In the genomic region with DNA sequence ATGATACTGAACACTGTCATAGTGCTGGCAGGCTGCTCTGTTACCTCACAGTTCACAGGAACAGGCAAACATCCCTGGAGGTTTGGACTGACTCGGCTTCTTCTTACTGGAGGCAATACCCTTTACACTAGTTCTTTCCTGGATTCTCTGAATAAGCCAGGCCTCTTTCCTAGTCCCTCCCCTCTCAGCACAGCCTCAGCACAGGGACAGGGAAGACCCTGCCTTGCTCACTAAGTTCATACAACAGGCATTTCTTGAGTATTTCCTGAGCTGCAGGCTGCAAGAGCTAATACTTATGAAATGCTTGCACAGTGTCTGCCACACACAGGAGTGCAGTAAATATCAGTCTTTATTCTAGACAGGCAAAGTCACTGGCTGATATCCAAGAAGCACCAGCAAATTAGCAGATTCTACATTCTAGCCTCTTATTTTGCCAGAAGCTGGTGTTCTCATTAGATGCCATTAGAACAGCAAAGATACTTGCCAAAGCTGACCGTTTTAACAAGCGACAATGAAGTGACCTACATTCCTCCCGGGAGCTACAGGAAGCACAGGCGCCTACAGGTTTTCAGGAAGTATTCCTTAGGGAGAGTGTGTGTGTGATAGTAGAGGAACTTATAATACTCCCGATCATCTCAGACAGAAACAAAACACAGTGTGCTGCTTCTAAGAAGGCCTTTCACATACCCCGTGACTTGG, we compare ENCODE assay signal across 8 mouse cellular contexts.
DNase-seq lines count a peak whose midpoint lies in the region; ATAC-seq lines count a peak whose summit lies in the region.
"Had no signal": no experiment of that assay in that cellular context is flagged by ENCODE, and none has a peak within 500 bp of the region (broad histone marks: within the 10 kb centered on the region; RNA-seq: fewer than 3 reads in every experiment).

No protein-coding gene starts in this region.

- DNase-seq in NIH3T3 (ENCODE audit: low read depth) = peak; percentile 36
- peak; percentile 75 for DNase-seq in cerebellum, adult 9-10 months
- DNase-seq in layer of hippocampus, postnatal 10 days (ENCODE audit: low spot score in 2 of 2) = peak; percentile 17 to 30
- no peak for DNase-seq in liver
- DNase-seq in gastrocnemius, postnatal 14 days = no peak
- DNase-seq: lung, adult 2 months had no signal

- no peak overlapping the region for H3K4me3 ChIP-seq in intestine, embryonic 16.5 days (ENCODE audit: low read length)
- H3K4me3 ChIP-seq in intestine, embryonic 15.5 days (replicated peaks) = no peak overlapping the region

- no peak for ATAC-seq in intestine, embryonic 16.5 days
- no peak for ATAC-seq in intestine, embryonic 15.5 days

- intact Hi-C loops in gastrocnemius, postnatal 14 days (cut with DNase I; ENCODE audit: low total_unique reads) = no loop called here

- 0 out of 2 replicates have a peak overlapping the region, but pooled peaks have one; percentile 3 for H3K27ac ChIP-seq in intestine, embryonic 16.5 days (ENCODE audit: low read length)
- no peak overlapping the region for H3K27ac ChIP-seq in intestine, embryonic 15.5 days

- H3K36me3 ChIP-seq in intestine, embryonic 16.5 days (ENCODE audit: control insufficient read depth, insufficient read depth, low read length) = no peaks in the 10 kb centered on the region
- H3K36me3 ChIP-seq in intestine, embryonic 15.5 days = no peaks in the 10 kb centered on the region

- 47% methylated on average over 7 of the region's 7 CpGs for WGBS in intestine, embryonic 16.5 days
- WGBS in intestine, embryonic 15.5 days = 51% methylated on average over 7 of the region's 7 CpGs

- no peak overlapping the region for H3K4me2 ChIP-seq in intestine, embryonic 16.5 days (ENCODE audit: low read depth, low read length)
- H3K4me2 ChIP-seq in intestine, embryonic 15.5 days (replicated peaks) = no peak overlapping the region

- 0 out of 2 replicates have a peak, but pooled peaks cover 10% of the 10 kb centered on the region for H3K4me1 ChIP-seq in intestine, embryonic 16.5 days (ENCODE audit: control insufficient read depth, insufficient read depth, low read length)
- H3K4me1 ChIP-seq in intestine, embryonic 15.5 days (replicated peaks) = peaks cover 2% of the 10 kb centered on the region; the same call in 1 of the 2 replicates

- H3K9ac ChIP-seq in intestine, embryonic 16.5 days (ENCODE audit: low read depth, low read length) = no peak overlapping the region
- H3K9ac ChIP-seq in intestine, embryonic 15.5 days = no peak overlapping the region

- H3K9me3 ChIP-seq in intestine, embryonic 16.5 days (ENCODE audit: control insufficient read depth, low read length) = no peaks in the 10 kb centered on the region
- H3K9me3 ChIP-seq in intestine, embryonic 15.5 days = no peaks in the 10 kb centered on the region

- no peaks in the 10 kb centered on the region for H3K27me3 ChIP-seq in intestine, embryonic 16.5 days (replicated peaks; ENCODE audit: control insufficient read depth, insufficient read depth, low read length)
- H3K27me3 ChIP-seq in intestine, embryonic 15.5 days (replicated peaks) = no peaks in the 10 kb centered on the region

Comparison
In these comparisons a context has a peak if more than half of its experiments do, and no peak if none do; other contexts are left out.
1. DNase-seq: peak in NIH3T3 (single experiment), cerebellum, adult 9-10 months (single experiment) and layer of hippocampus, postnatal 10 days (2 of 2); none in liver (single experiment) and gastrocnemius, postnatal 14 days (single experiment).